Mouse (Mus musculus) kidney, embryonic 16.5 days (tissue): Measurements from ENCODE around the gene 4930524J08Rik. TPM values are rescaled to one million over a fixed set of nuclear protein-coding genes. Genes with fewer than 3 reads are reported as not detected.

ENCODE experiments used
- ATAC-seq: fragments of 200-750 bp; cut with Nextera tagmentation; 2 replicates; pipeline ENCODE4 v1.8.0; 2017; ENCODE audit warnings: moderate TSS enrichment; ENCODE audit not compliant: low FRiP score, low TSS enrichment
- H3K27ac ChIP-seq: fragments of 300-500 bp; sonication (generic); 2 replicates; pipeline ENCODE4 v1.5.1; 2014; ENCODE audit warnings: low read length
- H3K27me3 ChIP-seq: fragments of 300-500 bp; sonication (generic); 2 replicates; pipeline ENCODE4 v1.6.1; 2014; ENCODE audit warnings: low read length, control low read depth, mixed read lengths; ENCODE audit not compliant: insufficient read depth
- H3K36me3 ChIP-seq: fragments of 300-500 bp; sonication (generic); 2 replicates; pipeline ENCODE4 v1.6.1; 2014; ENCODE audit warnings: low read length, control low read depth, mixed read lengths; ENCODE audit not compliant: insufficient read depth
- H3K4me1 ChIP-seq: fragments of 300-500 bp; sonication (generic); 2 replicates; pipeline ENCODE4 v1.6.1; 2014; ENCODE audit warnings: low read length, control low read depth, mixed read lengths; ENCODE audit not compliant: insufficient read depth
- H3K4me2 ChIP-seq: fragments of 300-500 bp; sonication (generic); replicated peaks from 2 replicates; pipeline ENCODE4 v1.6.1; 2014; ENCODE audit warnings: low read depth, low read length
- H3K4me3 ChIP-seq: fragments of 300-500 bp; sonication (generic); 2 replicates; pipeline ENCODE4 v1.5.1; 2014; ENCODE audit warnings: mild to moderate bottlenecking, low read length
- H3K9ac ChIP-seq: fragments of 300-500 bp; sonication (generic); replicated peaks from 2 replicates; pipeline ENCODE4 v1.6.1; 2014; ENCODE audit warnings: low read length
- H3K9me3 ChIP-seq: fragments of 300-500 bp; sonication (generic); 2 replicates; pipeline ENCODE4 v1.6.1; 2016; ENCODE audit warnings: low read length, control low read depth
- WGBS: fragments of 180-500 bp; shearing (Covaris S2); extraction: QIAGEN DNeasy Blood & Tissue Kit; methylation state at CpG from one replicate; pipeline ENCODE4 v1.1.7; 2014; 5-methylcytosine and 5-hydroxymethylcytosine counted together
- polyA plus RNA-seq: library from polyadenylated mRNA; unstranded; fragments of >200 nt; fragmentation: Nextera tagmentation; extraction: Ambion mirVana; gene quantifications from 2 replicates; pipeline ENCODE4 v1.2.1, GENCODE M21; 2015

The 4930524J08Rik gene
- polyA plus RNA-seq, 1 experiment from 2014 or later = 1.5 TPM

- Histone ChIP-seq H3K27ac (no peak overlapping the region), H3K9ac (no peak overlapping the region), H3K4me3 (no peak overlapping the region), H3K27me3 (no peaks in the 10 kb centered on the region), H3K4me2 (no peak overlapping the region), H3K9me3 (0 out of 2 replicates have a peak, but pooled peaks cover 4% of the 10 kb centered on the region), H3K4me1 (no peaks in the 10 kb centered on the region), H3K36me3 (no peaks in the 10 kb centered on the region)
- WGBS = 80% methylated on average over 7 of the region's 7 CpGs
- no peak for ATAC-seq
Observed at GRCm38 (mm10) chr5:100000048-100000447, 21.2 kb downstream of the 4930524J08Rik start.

- no peak overlapping the region for H3K4me3 ChIP-seq
- H3K9ac ChIP-seq = no peak overlapping the region
- H3K27ac ChIP-seq = no peak overlapping the region
- WGBS = 50% methylated on average over 6 of the region's 8 CpGs
- no peaks in the 10 kb centered on the region for H3K27me3 ChIP-seq
- ATAC-seq = 0 out of 2 replicates have a peak, but pooled peaks have one; percentile 51
- H3K36me3 ChIP-seq = no peaks in the 10 kb centered on the region
- H3K9me3 ChIP-seq = 0 out of 2 replicates have a peak, but pooled peaks cover 4% of the 10 kb centered on the region
- H3K4me2 ChIP-seq = no peak overlapping the region
- H3K4me1 ChIP-seq = no peaks in the 10 kb centered on the region
Observed at GRCm38 (mm10) chr5:100000500-100000899, 21.6 kb downstream of the 4930524J08Rik start.

GRCm38 (mm10) chr5:100003895-100004294, 25.0 kb downstream of the 4930524J08Rik start:
- Histone ChIP-seq H3K27me3 (no peaks in the 10 kb centered on the region), H3K4me1 (no peaks in the 10 kb centered on the region), H3K36me3 (no peaks in the 10 kb centered on the region), H3K4me2 (no peak overlapping the region), H3K27ac (no peak overlapping the region), H3K9ac (no peak overlapping the region), H3K9me3 (no peaks in the 10 kb centered on the region), H3K4me3 (no peak overlapping the region)
- WGBS = 90% methylated on average over 4 of the region's 4 CpGs
- no peak for ATAC-seq

- Histone ChIP-seq H3K4me2 (no peak overlapping the region), H3K27ac (no peak overlapping the region), H3K27me3 (no peaks in the 10 kb centered on the region), H3K9me3 (no peaks in the 10 kb centered on the region), H3K9ac (no peak overlapping the region), H3K4me1 (no peaks in the 10 kb centered on the region), H3K4me3 (no peak overlapping the region), H3K36me3 (no peaks in the 10 kb centered on the region)
- no peak for ATAC-seq
- 69% methylated on average over 3 of the region's 3 CpGs for WGBS
Observed at GRCm38 (mm10) chr5:100005431-100005830, 26.6 kb downstream of the 4930524J08Rik start.

- H3K9me3 ChIP-seq = no peaks in the 10 kb centered on the region
- no peak for ATAC-seq
- H3K4me1 ChIP-seq = no peaks in the 10 kb centered on the region
- H3K27me3 ChIP-seq = no peaks in the 10 kb centered on the region
- no peaks in the 10 kb centered on the region for H3K36me3 ChIP-seq
- no peak overlapping the region for H3K4me2 ChIP-seq
- H3K9ac ChIP-seq = no peak overlapping the region
- H3K27ac ChIP-seq = no peak overlapping the region
- WGBS = 84% methylated on average over 6 of the region's 6 CpGs
- H3K4me3 ChIP-seq = no peak overlapping the region
Observed at GRCm38 (mm10) chr5:100005896-100006295, 27.0 kb downstream of the 4930524J08Rik start.

GRCm38 (mm10) chr5:100006324-100007039, 27.6 kb downstream of the 4930524J08Rik start:
- H3K27ac ChIP-seq = no peak overlapping the region
- no peak for ATAC-seq
- no peaks in the 10 kb centered on the region for H3K27me3 ChIP-seq
- no peak overlapping the region for H3K9ac ChIP-seq
- WGBS = 90% methylated on average over 4 of the region's 4 CpGs
- no peaks in the 10 kb centered on the region for H3K9me3 ChIP-seq
- H3K4me2 ChIP-seq = no peak overlapping the region
- no peaks in the 10 kb centered on the region for H3K36me3 ChIP-seq
- no peak overlapping the region for H3K4me3 ChIP-seq
- no peaks in the 10 kb centered on the region for H3K4me1 ChIP-seq

- Histone ChIP-seq H3K4me1 (no peaks in the 10 kb centered on the region), H3K4me3 (no peak overlapping the region), H3K27ac (no peak overlapping the region), H3K36me3 (no peaks in the 10 kb centered on the region), H3K4me2 (no peak overlapping the region), H3K9ac (no peak overlapping the region), H3K9me3 (no peaks in the 10 kb centered on the region), H3K27me3 (no peaks in the 10 kb centered on the region)
- 84% methylated on average over 4 of the region's 4 CpGs for WGBS
- ATAC-seq = no peak
Observed at GRCm38 (mm10) chr5:100007040-100007375, 28.1 kb downstream of the 4930524J08Rik start.

GRCm38 (mm10) chr5:100008485-100008884, 29.6 kb downstream of the 4930524J08Rik start:
- H3K27ac ChIP-seq = no peak overlapping the region
- H3K4me1 ChIP-seq = no peaks in the 10 kb centered on the region
- H3K9me3 ChIP-seq = no peaks in the 10 kb centered on the region
- H3K27me3 ChIP-seq = no peaks in the 10 kb centered on the region
- H3K36me3 ChIP-seq = no peaks in the 10 kb centered on the region
- H3K4me2 ChIP-seq = no peak overlapping the region
- ATAC-seq = no peak
- WGBS = 50% methylated on average over 3 of the region's 3 CpGs
- no peak overlapping the region for H3K9ac ChIP-seq
- H3K4me3 ChIP-seq = no peak overlapping the region

GRCm38 (mm10) chr5:100012599-100012998, 33.7 kb downstream of the 4930524J08Rik start:
- Histone ChIP-seq H3K9me3 (no peaks in the 10 kb centered on the region), H3K9ac (no peak overlapping the region), H3K4me1 (no peaks in the 10 kb centered on the region), H3K36me3 (no peaks in the 10 kb centered on the region), H3K4me2 (no peak overlapping the region), H3K4me3 (no peak overlapping the region), H3K27me3 (no peaks in the 10 kb centered on the region), H3K27ac (no peak overlapping the region)
- ATAC-seq = no peak
- WGBS = 81% methylated on average over 9 of the region's 9 CpGs

- H3K36me3 ChIP-seq = no peaks in the 10 kb centered on the region
- H3K27ac ChIP-seq = no peak overlapping the region
- no peak overlapping the region for H3K9ac ChIP-seq
- H3K4me3 ChIP-seq = no peak overlapping the region
- ATAC-seq = no peak
- no peaks in the 10 kb centered on the region for H3K27me3 ChIP-seq
- H3K4me2 ChIP-seq = no peak overlapping the region
- H3K9me3 ChIP-seq = no peaks in the 10 kb centered on the region
- H3K4me1 ChIP-seq = no peaks in the 10 kb centered on the region
Observed at GRCm38 (mm10) chr5:100020089-100020488, 41.2 kb downstream of the 4930524J08Rik start.
